ENCODE assay signal across 8 mouse cellular contexts in the genomic region with DNA sequence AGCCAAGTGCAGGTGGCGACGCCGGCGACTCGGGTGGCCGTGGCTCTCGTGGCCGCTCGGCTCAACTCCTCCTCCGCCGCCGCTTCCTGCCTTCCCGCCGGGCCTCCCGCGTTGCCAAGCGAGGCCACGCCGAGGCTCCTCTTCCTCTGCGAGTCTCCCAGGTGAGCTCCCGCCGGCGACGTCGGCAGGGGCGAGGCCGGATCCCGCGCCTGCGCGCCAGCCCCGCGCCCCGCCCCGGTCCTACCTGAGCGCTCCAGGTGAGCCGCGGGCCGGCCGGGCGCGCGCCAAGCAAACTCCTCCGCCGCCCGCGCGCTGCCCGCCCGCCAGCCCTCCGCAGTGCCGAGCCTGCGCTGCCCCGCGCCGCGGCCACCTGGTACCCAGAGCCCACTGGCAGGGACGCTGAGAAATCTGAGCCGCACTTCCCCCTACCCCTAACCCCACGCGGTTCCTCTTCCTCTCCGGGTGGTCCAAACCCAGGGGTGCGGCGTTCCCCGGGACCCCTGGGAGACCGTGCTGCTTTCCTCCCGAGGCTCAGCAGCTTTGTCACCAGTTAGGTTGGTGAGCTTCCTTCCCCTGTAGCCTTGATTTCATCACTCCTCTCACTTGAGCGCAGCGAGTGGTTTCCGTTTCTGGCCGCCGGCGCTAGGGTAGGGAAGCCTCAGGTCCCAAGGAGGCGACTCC. TPM values are rescaled to one million over a fixed set of nuclear protein-coding genes. Genes with fewer than 3 reads are reported as not detected.
A peak's percentile ranks its signal among the peaks of the same experiment; 100 is the strongest.
DNase-seq lines count a peak whose midpoint lies in the region; ATAC-seq and TF ChIP-seq lines count a peak whose summit lies in the region.

Gene Galnt3 (minus strand): TSS at position 404 of the 681 bp plus-strand sequence.

- H3K9me3 ChIP-seq in embryonic facial prominence, embryonic 15.5 days (replicated peaks): no peaks in the 10 kb centered on the region
- no peaks in the 10 kb centered on the region for H3K9me3 ChIP-seq in hindbrain, embryonic 15.5 days

- H3ac ChIP-seq in C2C12 (ENCODE audit: control insufficient read depth, insufficient read length, low read depth): peak within 1 kb of the TSS; percentile 1

- peaks cover 12% of the 10 kb centered on the region for H3K4me1 ChIP-seq in embryonic facial prominence, embryonic 15.5 days
- H3K4me1 ChIP-seq in hindbrain, embryonic 15.5 days (replicated peaks): peaks cover 9% of the 10 kb centered on the region

- DNase-seq in WW6 (ENCODE audit: low read depth, low spot score): peak; percentile 22
- peak; percentile 38 to 40 for DNase-seq in left cerebral cortex, adult 2 months (ENCODE audit: extremely low spot score in 1 of 2, low spot score in 2 of 2)
- peak; percentile 50 for DNase-seq in ovary, postnatal 36 days (ENCODE audit: low spot score)
- peak; percentile 80 for DNase-seq in urinary bladder, postnatal 14 days (ENCODE audit: low spot score)

- H3K4me3 ChIP-seq in C2C12 (ENCODE audit: insufficient read depth, poor library complexity, severe bottlenecking) (peak within 1 kb of the TSS; percentile 11), macrophage (ENCODE audit: inconsistent target) (peak within 1 kb of the TSS; percentile 28)
- H3K4me3 ChIP-seq in embryonic facial prominence, embryonic 15.5 days (replicated peaks): peak within 1 kb of the TSS; percentile 70
- peak within 1 kb of the TSS; percentile 64 for H3K4me3 ChIP-seq in hindbrain, embryonic 15.5 days
- peak within 1 kb of the TSS; percentile 68 for H3K4me3 ChIP-seq in left cerebral cortex, adult 2 months

- H3K4me2 ChIP-seq in embryonic facial prominence, embryonic 15.5 days (replicated peaks): peak within 1 kb of the TSS; percentile 100
- H3K4me2 ChIP-seq in hindbrain, embryonic 15.5 days: peak within 1 kb of the TSS; percentile 99

- H3K9ac ChIP-seq in embryonic facial prominence, embryonic 15.5 days: peak within 1 kb of the TSS; percentile 45
- peak within 1 kb of the TSS; percentile 53 for H3K9ac ChIP-seq in hindbrain, embryonic 15.5 days

- ATAC-seq in embryonic facial prominence, embryonic 15.5 days (ENCODE audit: insufficient number of reproducible peaks, low FRiP score, low TSS enrichment, low read depth): peak; percentile 88
- peak; percentile 80 for ATAC-seq in hindbrain, embryonic 15.5 days (ENCODE audit: low FRiP score, low read depth)

- H3K79me2 ChIP-seq in C2C12 (ENCODE audit: control insufficient read depth, insufficient read depth) (no peaks in the 10 kb centered on the region), macrophage (ENCODE audit: inconsistent target) (no peaks in the 10 kb centered on the region)

- WGBS in embryonic facial prominence, embryonic 15.5 days: under 1% methylated on average over 67 of the region's 74 CpGs
- under 1% methylated on average over 52 of the region's 74 CpGs for WGBS in hindbrain, embryonic 15.5 days
- 1% methylated on average over 64 of the region's 74 CpGs for WGBS in macrophage (ENCODE audit: missing documents)

- H3K36me3 ChIP-seq in C2C12 (ENCODE audit: control insufficient read depth, insufficient read depth) (no peaks in the 10 kb centered on the region), macrophage (ENCODE audit: inconsistent target) (no peaks in the 10 kb centered on the region)
- H3K36me3 ChIP-seq in embryonic facial prominence, embryonic 15.5 days: no peaks in the 10 kb centered on the region
- H3K36me3 ChIP-seq in hindbrain, embryonic 15.5 days: no peaks in the 10 kb centered on the region

- no peaks in the 10 kb centered on the region for H3K79me3 ChIP-seq in C2C12 (ENCODE audit: low read depth)

- intact Hi-C loops in left cerebral cortex, adult 2 months (cut with DNase I): no loop called here

- no peak for TF ChIP-seq CTCF in C2C12 (IDR thresholded peaks at IDR 0.05; ENCODE audit: control insufficient read depth, insufficient read depth, insufficient read length)
- no peak for TF ChIP-seq CTCF in left cerebral cortex, adult 2 months (IDR thresholded peaks at IDR 0.05)

- H3K27me3 ChIP-seq in C2C12 (ENCODE audit: control insufficient read depth, insufficient read depth, insufficient read length): peaks cover 9% of the 10 kb centered on the region
- peaks cover 26% of the 10 kb centered on the region for H3K27me3 ChIP-seq in embryonic facial prominence, embryonic 15.5 days
- peaks cover 7% of the 10 kb centered on the region; the same call in 1 of the 2 replicates for H3K27me3 ChIP-seq in hindbrain, embryonic 15.5 days

- no peak within 1 kb of the TSS for H3K27ac ChIP-seq in embryonic facial prominence, embryonic 15.5 days (replicated peaks)
- H3K27ac ChIP-seq in hindbrain, embryonic 15.5 days (replicated peaks): no peak within 1 kb of the TSS
- no peak within 1 kb of the TSS for H3K27ac ChIP-seq in left cerebral cortex, adult 2 months
- no peak within 1 kb of the TSS for H3K27ac ChIP-seq in macrophage

TF ChIP-seq in C2C12, 6 proteins besides CTCF, POLR2A, EP300 and RAD21:
- TF ChIP-seq MYOG (IDR thresholded peaks at IDR 0.05; ENCODE audit: control insufficient read depth, extremely low read depth, insufficient read length) (no peak), USF1 (IDR thresholded peaks at IDR 0.05; ENCODE audit: low read depth) (no peak), MAX (IDR thresholded peaks at IDR 0.05) (no peak), MYOD1 (IDR thresholded peaks at IDR 0.05; ENCODE audit: control insufficient read depth, insufficient read length, low read depth) (no peak), CEBPB (IDR thresholded peaks at IDR 0.05; ENCODE audit: low read depth) (no peak), FOSL1 (IDR thresholded peaks at IDR 0.05; ENCODE audit: insufficient read depth, low read length, poor library complexity, severe bottlenecking) (no peak)

RNA-seq across cellular contexts. Expression of gene Galnt3, which starts in this region (rescaled TPM):
- 0.09 TPM for polyA plus RNA-seq in C2C12 (2012; fragmentation: generic; extraction: Trizol)
- 6.8 and 9.0 TPM in 2 replicates for polyA plus RNA-seq in embryonic facial prominence, embryonic 15.5 days (2015; fragmentation: Nextera tagmentation; extraction: Ambion mirVana)
- polyA plus RNA-seq in hindbrain, embryonic 15.5 days (2015; fragmentation: Nextera tagmentation; extraction: Ambion mirVana): 0.65 and 0.77 TPM in 2 replicates
- total RNA-seq in left cerebral cortex, adult 2 months (2021): 1 to 10 TPM; 2.3 to 2.6 TPM
- total RNA-seq in macrophage (2018; cell fraction: chromatin; rRNA removed): 1 to 10 TPM in 19 of 26 experiments, under 1 TPM in 5, not detected in 2; 0.20 to 7.5 (median 1.6) TPM
- 1 to 10 TPM in 3 of 26 experiments, under 1 TPM in 23; 0.21 to 1.5 (median 0.54) TPM for total RNA-seq in macrophage (2018; cell fraction: cytosol; rRNA removed)
- total RNA-seq in macrophage (2018; cell fraction: nucleus; rRNA removed): 1 to 10 TPM in 25 of 26 experiments, under 1 TPM in 1; 0.72 to 8.1 (median 2.5) TPM
- polyA plus RNA-seq in macrophage (2018): 0.25 to 1.1 TPM (median 0.47 TPM) in 3 replicates

Comparison
In these comparisons a context has a peak if more than half of its experiments do, and no peak if none do; other contexts are left out.
1. Peak in ATAC-seq, H3K4me3 ChIP-seq, H3K9ac ChIP-seq and H3K4me2 ChIP-seq in hindbrain, embryonic 15.5 days; RNA of the gene not detected or under 1 TPM.
2. H3K4me3 ChIP-seq: peak in every context shown above with its lines; median percentile 70 in embryonic facial prominence, embryonic 15.5 days; 68 in left cerebral cortex, adult 2 months; 64 in hindbrain, embryonic 15.5 days; 28 in macrophage; 11 in C2C12.
3. DNase-seq: peak in every context shown above with its lines; median percentile 80 in urinary bladder, postnatal 14 days; 50 in ovary, postnatal 36 days; 39 in left cerebral cortex, adult 2 months; 22 in WW6.